Mouse (Mus musculus): ENCODE data around the gene B4galnt3.

DNA sequence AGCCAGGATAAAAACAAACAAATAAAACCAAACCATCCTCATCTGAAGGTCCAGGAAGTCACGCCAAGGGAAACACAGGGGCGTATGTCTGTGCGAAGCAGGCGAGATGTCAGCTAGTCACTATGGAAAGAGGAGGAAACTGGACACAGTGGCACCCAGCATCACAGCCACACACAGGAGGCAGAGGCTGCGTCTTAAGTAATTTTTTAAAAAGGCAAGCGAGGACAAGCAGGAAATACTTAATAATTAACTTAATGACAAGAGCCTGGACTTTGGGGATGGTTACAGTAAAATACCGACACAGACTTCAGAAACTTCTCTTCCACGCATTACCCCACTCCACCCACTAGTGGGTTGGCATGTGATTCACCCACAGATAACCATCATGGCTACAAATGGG is 51.8 kb downstream of the B4galnt3 start:
- TF ChIP-seq EP300 (optimal IDR thresholded peaks at IDR 0.05) (no peak), CTCF (IDR thresholded peaks at IDR 0.05; ENCODE audit: low read depth) (no peak)
